Mouse (Mus musculus) left cerebral cortex, postnatal 10 days (tissue): ENCODE measurements at regions not wholly inside any gene's neighbourhood (a gene's known extent, or its start where the extent isn't known, plus 50 kb on each side); places are given as distances from the start of the nearest gene placed in this dataset.
A peak's percentile ranks its signal among the peaks of the same experiment; 100 is the strongest.

ENCODE experiments used
- DNase-seq, 2 experiments: peaks; one replicate each; pipeline ENCODE4 v3.0.0; 2021 to 2022; ENCODE audit warnings: low spot score in 2 of 2, mixed read lengths in 1 of 2; ENCODE audit errors: extremely low spot score in 1 of 2
- intact Hi-C: fragments of 180-260 bp; cut with DNase I; formaldehyde crosslinking; loops from one replicate; pipeline ENCODE4 v1.15.1; 2025

DNA sequence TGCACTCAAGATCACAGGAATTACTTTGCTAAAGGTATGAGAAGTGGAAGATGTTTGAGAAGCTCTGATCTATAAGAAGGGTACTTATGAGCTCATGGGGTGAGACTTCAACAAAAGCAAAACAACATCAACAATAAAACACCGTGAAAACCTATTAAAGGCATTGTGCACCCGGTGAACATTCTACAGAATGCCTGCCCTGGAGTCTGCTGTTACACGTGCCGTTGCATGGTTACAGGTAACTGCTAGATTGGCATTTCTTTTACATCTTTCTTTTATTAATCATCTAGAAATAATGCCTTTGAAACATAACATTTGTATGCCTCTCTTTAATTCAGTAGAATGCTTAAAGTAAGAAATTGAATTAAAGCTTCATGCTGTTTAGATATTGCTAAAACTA is 661.0 kb downstream of the Pcdh18 start:
- intact Hi-C loops, result loop anchor here (10.0 kb wide), 2 partner anchors 659 to 1279 kb away; partner anchors contain the start of gene Pcdh18

DNA sequence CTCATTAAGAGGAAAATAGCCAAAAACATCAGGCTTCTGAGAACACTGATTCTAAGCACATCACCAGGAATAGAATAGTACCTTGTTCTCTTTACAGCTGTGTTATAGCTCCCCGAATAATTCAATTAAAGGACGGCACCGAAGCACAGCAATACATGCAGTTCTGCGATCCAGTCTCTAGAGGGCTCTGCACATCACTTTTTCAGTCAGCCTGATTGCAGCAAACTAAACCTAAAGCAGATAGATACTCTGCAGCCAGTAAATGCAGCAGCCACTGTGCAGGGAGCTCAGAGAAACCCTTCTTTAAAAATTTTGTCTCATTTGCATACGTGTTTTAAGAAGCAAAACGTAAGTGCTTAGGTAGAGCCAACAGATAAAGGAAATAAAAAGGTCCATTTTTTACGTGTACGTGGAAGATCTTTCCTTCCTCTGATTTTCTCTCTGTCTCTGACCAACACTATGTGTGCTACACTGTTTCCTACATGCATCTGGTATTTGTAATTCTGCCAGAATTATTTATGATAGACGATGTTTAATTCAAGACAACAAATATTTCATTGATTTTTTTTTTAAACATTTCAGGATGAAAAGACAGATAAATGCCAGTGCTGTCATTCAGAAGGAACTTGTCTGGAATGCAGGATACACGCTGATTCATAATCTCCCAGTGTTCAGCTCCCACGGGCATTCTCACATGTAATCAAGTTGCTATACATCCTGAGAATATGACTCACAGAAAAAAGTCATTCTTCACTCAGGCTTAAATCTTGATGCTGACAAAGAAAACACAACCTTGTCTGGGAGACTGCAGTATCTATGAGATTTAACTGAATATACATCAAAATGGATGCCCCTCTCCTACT is 663.1 kb downstream of the Pcdh18 start:
- intact Hi-C loops, result loop anchor here (5.0 to 10.0 kb wide), 4 partner anchors 661 to 1281 kb away; partner anchors contain the start of gene Pcdh18
- peak; percentile 54 to 67 for DNase-seq

More for the DNA sequence above, 661.0 kb downstream of the Pcdh18 start:
- DNase-seq, result no peak

DNA sequence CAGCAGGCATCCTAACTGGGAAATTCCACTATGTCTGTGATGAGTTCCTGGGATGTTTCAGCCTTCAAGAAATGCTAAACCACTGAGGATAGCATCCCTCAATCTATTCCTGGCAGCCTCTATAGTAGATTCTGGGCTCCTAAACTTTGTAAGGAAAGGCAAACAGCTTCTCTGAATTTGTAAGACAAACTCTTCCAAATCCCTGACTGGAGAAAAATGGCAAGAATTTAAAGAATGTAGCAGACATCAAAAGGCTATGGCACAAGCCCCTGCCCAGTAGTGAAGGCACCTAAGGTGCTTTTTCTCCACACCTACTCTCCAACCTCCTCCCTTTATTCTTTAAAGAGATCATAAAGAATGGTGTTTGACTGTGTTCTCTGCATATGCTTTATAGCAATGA is 688.3 kb downstream of the Pcdh18 start:
- intact Hi-C loops, result no loop called here
- no peak for DNase-seq

DNA sequence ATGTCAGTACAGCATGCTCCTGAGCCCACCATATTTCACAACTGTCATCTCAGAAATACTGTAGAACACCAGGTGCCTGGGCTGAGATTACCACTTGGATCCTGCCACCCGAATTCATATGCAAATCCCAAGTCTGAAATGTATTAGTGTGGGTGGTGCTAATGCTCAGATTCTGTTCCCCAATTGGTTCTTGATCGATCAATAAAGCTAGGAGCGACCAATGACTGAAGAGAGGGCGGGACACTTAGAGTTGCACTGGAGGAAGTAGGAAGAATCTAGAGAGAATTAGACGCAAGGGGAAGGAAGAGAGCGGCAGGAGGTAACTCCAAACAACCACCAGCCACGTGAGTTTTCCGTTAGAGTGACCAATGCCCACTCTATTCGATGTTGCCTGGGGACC is 695.0 kb downstream of the Pcdh18 start:
- intact Hi-C loops, result no loop called here
- no peak for DNase-seq

DNA sequence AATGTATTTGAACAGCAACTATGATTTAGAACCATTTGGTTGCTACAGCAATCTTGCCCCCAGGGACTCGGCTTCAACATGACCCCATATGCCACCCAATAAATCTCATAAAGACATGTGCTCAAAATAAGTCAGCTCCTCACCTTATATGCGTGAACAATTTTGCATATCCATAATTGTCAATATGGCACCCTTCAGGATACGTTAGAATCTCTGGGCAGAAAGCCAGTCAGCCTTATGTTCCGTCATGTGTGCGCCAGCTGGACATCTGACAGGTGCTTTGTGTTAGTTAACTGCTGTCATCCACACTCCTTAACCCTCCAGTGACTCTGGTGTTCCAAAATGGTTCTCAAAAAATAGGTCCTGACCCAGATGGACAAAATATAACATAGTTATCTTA is 724.1 kb downstream of the Pcdh18 start:
- peak in 1 of 2 experiments; percentile 23 for DNase-seq
- intact Hi-C loops, result no loop called here

DNA sequence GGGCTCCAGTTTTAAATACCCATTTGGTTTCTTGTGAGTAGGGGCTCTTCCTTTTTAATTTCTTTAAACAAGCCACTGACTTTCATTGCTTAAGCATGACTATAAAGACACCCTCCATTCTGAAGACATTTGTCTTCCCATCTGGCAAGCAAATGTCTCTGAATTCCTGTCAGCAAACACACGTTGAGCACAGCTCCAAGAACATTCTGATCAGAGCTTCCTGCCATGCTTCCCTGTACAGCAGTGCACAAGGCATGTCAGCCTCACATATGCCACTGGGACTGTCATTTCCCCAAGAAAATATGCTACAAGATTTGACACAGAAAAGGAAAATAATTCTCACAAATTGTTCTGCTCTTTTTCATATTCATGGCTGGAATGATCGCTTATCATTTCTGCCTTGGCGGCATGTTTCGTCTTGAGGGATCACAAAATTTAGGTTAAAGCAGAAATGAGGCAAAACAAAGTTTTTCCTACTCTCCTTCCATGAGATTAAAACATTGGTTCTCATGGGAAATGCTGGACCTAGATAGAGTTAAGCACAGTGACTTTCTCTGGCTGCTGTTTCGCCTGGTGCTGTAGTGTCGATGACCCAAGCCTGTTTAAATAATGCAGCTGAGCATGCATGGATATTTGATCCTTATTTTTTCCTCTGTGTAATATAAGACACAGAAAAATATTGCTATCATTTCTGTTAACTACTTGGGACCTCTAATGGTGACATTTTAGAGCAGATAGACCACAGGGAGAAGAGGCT is 747.7 kb downstream of the Pcdh18 start:
- peak in 1 of 2 experiments; percentile 12 for DNase-seq
- intact Hi-C loops, result no loop called here
